Mouse (Mus musculus): ENCODE results near the gene Gtf3c6. TPM values are rescaled to one million over a fixed set of nuclear protein-coding genes. Genes with fewer than 3 reads are reported as not detected.

Gtf3c6 gene
- 39.6 and 40.4 TPM in 2 replicates for polyA plus RNA-seq (2015; fragmentation: Nextera tagmentation; extraction: Ambion mirVana)

DNA sequence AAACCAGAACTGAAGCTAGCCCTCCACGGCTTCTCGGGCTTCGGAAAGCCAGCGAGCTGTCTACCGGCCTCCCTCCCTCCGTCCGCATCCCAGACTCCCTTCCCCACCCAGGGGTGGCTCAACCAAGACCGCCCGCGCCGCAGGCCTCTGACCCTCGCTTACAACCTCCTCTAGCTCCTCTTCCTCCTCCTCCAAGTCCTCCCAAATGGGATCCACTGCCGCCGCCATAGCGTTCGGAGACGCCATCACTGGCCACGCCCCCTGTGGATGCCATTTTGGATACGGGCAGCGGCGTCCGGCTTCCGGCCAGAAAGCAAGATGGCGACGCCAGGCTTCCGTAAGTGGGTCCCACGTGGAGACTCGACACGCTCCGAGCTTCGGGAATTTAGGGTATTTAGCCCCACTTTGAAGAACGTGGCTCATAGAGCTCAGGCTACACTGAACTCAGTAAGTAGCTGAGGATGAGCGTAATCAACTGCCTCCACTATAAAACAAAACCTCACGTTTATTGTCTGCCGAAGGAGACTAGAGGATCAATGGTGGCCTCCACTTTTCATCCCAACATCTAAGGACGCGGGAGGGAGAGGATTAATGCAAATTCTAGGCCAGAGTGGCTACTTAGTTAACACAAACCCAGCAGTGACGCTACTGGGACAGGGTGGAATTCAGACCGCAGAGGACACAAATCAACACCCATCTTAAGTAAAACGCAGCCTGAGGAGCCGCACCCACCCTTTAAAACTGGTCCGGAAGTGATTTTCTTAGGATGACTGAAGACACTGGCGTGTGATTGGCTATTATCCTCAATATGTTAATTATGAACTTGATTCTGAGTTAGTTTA lies at the start of gene Gtf3c6:
Gene Gtf3c6, minus strand, starts transcription at position 695 of the 842 bp plus-strand sequence.

DNA sequence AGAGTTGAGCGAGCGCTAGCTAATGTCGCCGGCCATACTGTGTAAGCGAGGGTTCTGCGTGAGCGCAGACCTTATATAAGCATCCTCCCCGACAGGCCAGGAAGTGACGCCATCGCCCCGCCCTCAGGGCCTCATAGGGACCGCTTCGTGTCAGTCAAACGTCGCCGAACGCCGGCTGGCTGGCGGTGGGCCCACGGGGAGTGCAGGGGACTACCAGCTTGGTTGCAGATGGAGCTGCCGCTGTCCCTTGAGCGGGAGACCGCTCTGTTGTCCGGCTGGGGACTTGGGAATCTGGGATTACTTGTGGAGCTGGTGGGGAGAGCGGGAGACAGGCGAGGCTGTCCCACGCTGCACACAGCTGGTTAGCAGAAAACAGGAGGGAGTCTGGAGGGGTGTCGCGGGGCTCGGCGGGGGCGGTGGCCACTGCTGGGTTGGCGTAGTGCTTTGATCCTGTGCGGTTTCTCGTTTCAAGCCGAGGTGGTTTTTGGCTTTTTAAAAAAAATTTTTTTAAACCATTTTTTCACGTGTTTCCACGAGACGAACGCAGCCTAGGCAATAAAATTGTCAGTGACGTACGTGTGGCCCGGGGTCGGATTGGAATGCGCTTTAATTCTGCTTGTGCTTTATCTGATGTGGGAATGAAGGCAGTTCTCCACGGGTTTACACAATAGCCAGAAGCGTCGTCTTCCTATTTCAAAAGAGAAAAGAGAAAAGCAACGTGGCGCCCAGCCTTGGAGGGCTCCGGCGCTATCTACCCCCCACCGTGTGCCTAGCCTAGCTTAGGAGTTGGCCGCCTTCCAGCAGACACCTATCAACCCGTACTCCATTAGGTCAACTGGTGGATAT lies 44.5 kb upstream of the Gtf3c6 start, which contains the start of gene Amd1:
Gene Amd1, minus strand, starts transcription at position 47 of the 846 bp plus-strand sequence.

DNA sequence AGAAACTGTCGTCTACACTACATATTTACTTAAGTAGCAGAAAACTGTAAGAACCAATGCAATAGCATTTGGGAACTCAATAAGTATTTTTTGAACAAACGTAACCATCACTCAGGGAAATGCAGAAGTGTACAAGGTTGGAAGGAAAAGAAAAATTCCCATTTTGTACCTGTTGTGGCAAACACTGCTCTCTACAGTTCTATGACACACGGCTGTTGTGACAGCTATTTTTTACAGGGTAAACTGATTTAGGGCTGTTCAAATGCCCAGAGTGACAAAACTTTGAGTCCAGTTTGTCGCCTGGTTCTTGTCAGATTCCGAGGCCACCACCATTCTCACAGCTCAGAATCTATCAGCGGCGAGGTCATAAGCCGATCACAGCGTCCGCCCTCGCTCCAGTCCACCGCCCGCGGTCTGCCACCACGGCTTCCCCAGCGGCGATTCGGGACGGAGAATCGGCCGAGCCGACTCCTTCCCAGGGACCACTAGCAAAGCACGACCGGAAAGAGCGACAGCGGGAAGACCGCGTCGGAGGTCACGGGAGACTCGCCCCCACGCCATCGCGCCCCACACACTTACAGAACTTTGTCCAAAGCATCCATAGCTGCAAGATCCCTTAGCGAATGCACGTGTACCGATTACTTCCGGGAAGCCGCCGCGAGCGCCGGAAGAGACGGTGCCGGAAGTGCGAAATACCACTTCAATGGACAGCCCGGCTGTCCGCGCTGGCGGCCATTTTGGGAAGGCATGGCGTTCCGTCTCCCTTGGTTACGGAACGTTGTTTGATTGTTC lies 11.3 kb downstream of the Gtf3c6 start, which contains the start of gene Rpf2:
Gene Rpf2, minus strand, starts transcription at position 663 of the 792 bp plus-strand sequence.

Other genes starting within 250 kb of the Gtf3c6 start
- not detected in 2 replicates for gene Mfsd4b1, start 232.8 kb downstream of the Gtf3c6 start, polyA plus RNA-seq (2015; fragmentation: Nextera tagmentation; extraction: Ambion mirVana)
- gene Slc16a10, start 115.8 kb downstream of the Gtf3c6 start, polyA plus RNA-seq (2015; fragmentation: Nextera tagmentation; extraction: Ambion mirVana): 54.9 and 64.2 TPM in 2 replicates
- 48.2 and 48.5 TPM in 2 replicates for gene Rpf2, start 11.1 kb downstream of the Gtf3c6 start, polyA plus RNA-seq (2015; fragmentation: Nextera tagmentation; extraction: Ambion mirVana)
- 58.6 and 71.2 TPM in 2 replicates for gene Amd1, start 44.1 kb upstream of the Gtf3c6 start, polyA plus RNA-seq (2015; fragmentation: Nextera tagmentation; extraction: Ambion mirVana)
- 6.7 and 8.6 TPM in 2 replicates for gene Cdk19, start 81.5 kb upstream of the Gtf3c6 start, polyA plus RNA-seq (2015; fragmentation: Nextera tagmentation; extraction: Ambion mirVana)

Data from spleen, postnatal 0 days (tissue).